Mouse (Mus musculus) heart, postnatal 0 days (tissue): ENCODE data around the gene D6Wsu163e.

Experiments used
- CTCF ChIP-seq: IDR thresholded peaks from 2 replicates; pipeline ENCODE4 v1.5.1; 2016; ENCODE audit warnings: antibody characterized with exemption, control low read depth, low read depth
- EP300 ChIP-seq: IDR thresholded peaks from 2 replicates; pipeline ENCODE4 v1.6.1; 2016; ENCODE audit warnings: antibody characterized with exemption, low read depth

DNA sequence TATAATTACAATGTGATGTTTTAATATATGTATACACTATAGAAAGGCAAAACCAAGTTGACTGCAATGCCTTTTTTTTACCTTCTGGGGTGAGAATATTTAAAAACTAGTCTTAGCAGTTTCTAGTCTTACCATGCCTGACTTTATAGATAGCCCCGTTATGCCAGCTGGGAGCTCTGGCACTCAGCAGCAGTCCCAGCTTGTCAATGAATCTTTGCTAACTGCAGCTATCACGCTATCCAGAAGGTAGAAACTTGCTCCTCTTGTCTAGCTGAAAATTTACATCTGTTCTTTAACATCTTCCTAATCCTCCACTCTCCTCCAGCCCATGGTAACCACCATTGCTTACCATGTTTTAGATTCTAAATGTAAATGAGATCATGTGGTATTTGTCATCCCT is 53.9 kb downstream of the D6Wsu163e start:
- no peak for TF ChIP-seq CTCF
- TF ChIP-seq EP300, result no peak
